Mouse (Mus musculus): Measurements from ENCODE around the gene Usp21.

DNA sequence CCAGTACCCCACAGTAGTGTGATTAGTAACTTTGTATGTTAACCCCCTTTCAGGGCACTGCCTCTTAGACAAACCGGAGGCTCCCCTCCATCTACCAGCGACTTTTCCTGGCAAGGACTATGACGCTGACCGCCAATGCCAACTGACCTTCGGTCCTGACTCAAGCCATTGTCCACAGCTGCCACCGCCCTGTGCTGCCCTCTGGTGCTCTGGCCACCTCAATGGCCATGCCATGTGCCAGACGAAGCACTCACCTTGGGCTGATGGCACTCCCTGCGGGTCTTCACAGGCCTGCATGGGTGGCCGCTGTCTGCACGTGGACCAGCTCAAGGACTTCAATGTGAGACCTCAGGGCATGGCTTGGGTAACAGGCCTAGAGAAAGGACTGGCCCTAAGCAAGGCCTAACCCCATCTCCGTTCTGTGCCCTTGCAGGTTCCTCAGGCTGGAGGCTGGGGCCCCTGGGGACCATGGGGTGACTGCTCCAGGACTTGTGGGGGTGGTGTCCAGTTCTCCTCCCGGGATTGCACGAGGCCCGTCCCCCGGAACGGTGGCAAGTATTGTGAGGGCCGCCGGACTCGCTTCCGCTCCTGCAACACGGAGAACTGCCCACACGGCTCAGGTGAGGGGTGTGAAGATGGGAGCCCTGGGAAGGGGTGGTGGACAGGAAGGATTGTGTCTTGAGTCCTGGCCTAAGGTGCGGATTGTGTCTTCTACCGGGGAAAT lies 31.5 kb downstream of the Usp21 start:
- TF ChIP-seq CTCF (IDR thresholded peaks at IDR 0.05; ENCODE audit: low read depth): no peak
- TF ChIP-seq EP300 (IDR thresholded peaks at IDR 0.05; ENCODE audit: low read depth): no peak
